Mouse (Mus musculus): ENCODE results near the gene Myh13.

Myh13 gene

DNA sequence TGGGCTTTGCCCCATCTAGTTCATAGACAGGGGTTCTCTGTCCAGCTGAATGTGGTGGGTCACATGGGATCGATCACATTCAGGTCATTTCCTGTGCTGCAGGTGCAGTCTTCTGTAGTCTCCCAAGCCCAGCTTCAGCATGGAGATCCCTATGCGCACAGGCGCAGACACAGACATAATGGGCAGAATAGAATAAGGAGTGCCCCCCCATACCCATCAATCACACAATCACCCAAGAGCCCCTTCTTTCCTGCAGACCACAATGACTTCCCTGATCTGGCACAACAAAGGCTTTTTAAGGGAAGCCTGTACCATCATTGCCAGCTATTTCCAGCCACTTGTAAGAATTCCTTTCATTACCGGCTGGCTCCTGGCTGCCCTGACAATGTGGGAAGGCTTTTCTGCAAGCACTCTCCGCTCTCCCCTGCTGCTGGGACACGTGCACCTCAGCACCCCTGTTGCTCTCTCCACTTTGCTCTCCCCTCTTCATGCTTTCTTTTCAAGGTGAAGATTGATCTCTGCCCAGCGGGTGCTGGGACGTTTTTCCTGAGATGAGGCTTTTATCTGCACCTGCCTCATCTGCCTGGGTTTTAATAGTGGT, 65.5 kb downstream of the Myh13 start:
- no peak for DNase-seq (ENCODE audit: low read depth in 1 of 2, low spot score in 2 of 2)

DNA sequence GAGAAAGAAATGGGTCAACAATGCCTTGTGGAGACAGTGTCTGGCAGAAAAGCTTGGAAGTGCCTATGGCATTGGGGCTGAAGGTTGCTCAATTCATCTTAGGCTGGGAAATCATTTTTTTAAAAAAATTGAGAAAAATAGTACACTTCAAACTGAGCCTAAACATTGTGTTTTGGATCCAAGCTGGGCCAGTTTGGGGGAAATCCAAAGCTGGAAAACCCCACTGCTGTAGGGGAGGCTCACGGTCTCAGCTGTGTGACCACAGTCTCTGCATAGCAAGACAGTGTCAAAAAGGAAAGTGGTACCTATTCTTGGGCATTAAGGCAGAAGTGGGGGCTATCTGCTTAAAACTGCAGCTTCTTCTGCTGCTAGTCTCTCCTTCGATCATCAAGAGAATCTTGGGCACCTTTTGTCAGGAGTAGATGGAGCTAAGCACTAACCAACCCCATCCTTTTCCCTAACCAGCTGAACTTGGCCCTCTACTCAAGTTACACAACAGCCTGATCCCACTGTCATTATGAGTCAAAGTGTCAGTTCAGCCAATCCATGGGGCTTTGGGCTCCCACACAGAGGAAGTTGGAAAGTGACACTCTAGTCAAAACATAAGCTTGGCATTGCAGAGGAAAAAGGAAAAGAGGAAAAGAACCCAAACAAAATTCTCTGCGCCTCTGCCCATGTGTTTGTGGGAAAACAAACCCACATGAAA, 69.4 kb downstream of the Myh13 start:
- no peak for DNase-seq (ENCODE audit: low read depth in 1 of 2, low spot score in 2 of 2)

DNA sequence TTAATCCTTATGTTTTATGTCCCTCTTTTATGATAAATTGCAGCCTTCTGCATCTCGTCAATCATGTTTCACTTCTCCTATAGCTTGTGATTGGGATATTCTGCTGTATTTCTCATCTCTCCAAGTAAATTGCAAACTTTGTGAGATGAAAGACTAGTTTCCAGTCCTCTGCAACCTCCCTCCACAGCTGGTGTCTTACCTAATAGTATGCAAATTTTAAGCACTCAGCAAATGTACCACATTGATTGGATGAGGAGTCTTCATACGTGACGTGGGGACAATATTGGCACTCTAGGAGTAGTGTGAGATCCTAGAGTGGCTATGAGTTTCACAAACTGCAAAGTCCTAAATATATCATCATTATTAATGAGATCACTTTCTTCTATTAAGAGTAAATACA, 70.9 kb downstream of the Myh13 start:
- DNase-seq (ENCODE audit: low read depth in 1 of 2, low spot score in 2 of 2): no peak

DNA sequence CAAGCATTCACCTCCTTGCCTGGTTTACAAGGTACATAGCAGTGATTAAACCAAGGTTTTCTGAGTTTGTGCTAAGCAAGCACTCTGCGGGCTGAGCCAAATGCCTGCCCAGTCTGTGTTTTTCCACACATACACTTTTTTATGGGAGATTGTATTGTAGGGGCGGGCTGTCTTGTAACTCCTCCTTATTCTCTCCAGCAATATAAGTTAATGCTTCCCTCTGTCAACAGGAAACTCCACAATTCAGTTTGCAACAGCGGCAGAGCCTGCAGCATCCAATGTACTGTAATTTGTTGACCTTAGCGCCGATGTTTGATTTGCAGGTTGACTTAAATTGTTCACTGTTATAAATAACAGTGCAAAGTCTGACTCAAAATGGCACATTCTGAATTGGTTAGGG, 79.5 kb downstream of the Myh13 start:
- DNase-seq (ENCODE audit: low read depth in 1 of 2, low spot score in 2 of 2): no peak

DNA sequence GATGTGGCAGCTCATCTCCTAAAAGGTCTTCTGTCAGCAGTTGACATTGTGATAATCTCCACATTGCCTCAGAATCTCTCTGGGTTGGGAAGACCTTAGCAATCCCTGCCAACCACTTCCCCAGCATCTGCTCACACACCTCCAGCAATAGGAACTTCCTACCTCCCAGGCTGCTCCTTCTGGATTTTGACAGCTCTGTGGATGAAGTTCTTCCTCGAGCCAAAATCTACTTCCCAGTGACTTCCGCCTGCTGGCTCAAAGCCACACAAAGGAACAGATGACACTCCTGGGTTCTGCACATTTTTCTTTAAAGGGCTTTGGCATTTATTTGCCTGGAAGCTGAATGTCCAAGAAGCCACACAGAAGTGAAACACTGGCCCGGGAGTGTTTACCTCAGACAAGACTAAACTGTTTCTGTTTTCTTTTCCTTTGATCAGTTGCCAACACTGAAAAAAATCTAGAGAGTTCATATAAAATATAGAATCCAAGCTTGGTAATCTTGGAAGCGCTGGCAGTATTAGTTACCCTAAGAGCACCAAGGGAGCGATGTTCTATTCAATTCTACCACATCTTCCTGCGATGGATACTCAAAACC, 93.0 kb downstream of the Myh13 start:
- DNase-seq (ENCODE audit: low read depth in 1 of 2, low spot score in 2 of 2): no peak
